Mouse (Mus musculus): ENCODE results near the gene Epsti1.
"Not testable (repeated sequence)": the region's sequence is repeated elsewhere in the genome, so short reads cannot be mapped to it uniquely, and the experiment has no call there.

Gene Epsti1

DNA sequence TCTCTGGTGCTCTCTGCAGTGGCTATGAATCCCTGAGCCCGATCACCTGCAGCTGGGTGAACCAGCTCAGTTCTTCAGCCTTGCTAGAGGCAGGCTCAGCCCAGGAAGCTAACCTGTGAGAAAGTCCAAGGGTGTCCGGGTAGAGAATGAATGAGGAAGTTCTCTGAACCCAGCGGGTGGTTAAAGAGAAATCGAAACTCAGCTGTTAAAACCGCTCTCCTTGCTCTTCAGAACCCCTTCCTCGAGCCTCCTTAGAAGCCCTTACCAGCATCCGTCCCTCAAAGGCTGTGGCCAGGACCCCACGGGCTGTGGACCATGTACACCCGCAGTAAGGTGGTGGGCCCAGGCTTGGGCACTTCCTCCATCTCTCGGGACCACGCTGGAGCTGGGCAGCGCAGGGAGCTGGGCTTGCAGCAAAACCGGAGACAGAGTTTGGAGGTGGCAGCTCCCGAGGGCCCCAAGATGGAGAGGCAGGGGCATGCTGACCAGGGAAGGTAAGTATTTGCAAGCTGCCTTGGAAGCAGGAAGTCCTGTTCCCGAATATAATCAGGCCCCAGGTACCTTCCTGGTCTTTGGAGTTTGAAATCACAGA is at the start of gene Epsti1:
Gene Epsti1 (plus strand): TSS at position 69 of the 592 bp plus-strand sequence.
- DNase-seq (ENCODE audit: extremely low read depth, low read depth) = no peak

DNA sequence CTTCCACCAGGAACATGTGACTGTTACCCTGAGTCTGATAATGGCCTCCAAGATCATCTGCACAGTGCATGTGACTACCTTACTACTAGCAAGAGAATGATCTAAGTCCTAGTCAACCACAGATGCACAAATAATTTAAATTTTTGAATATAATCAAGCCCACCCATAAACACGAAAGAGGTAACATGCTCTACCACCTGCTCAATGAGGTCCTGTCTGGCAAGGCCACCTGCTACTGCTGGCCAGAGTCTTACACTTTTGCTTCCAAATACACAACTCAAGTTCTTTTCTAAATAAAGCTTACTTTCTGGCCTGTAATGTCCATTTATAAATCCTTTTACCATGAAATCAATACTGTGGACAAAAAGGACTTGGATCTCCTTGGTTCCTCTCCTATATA is 44.1 kb upstream of the Epsti1 start:
- no peak for DNase-seq (ENCODE audit: extremely low read depth, low read depth)

DNA sequence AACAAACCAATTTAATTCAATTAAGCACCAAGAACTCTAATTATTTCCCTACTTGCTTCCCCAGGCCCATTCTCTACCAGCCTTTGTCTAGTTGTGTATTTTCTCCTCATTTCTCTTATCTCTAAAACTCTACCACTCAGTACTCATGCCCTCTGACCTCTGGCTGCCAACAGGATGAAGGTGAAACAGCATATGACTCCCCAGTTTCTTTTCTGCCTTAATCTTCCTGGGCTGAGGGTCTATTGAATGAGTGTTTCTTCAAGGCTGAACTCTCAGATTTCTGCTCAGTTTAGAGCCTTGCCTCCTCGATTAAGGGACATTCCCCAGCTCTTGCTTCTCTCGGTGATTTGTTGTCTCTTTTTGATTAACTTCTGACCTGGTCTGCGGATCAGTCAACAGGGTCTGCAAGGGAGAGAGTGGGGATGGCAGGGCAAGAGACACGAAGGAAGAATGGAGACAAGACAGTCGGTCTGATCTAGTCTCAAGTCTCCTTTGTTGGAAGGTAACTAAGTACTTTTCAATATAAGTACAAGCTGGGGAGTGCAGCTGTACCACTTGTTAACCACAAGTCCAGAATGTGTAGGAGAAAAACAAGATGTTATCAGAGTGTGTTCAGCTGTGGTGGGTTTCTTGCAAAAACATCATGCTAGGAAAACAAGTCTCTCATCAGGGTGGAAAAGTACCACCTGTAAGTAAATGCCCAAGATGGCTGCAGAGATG is 43.0 kb upstream of the Epsti1 start:
- DNase-seq (ENCODE audit: extremely low read depth, low read depth) = no peak

DNA sequence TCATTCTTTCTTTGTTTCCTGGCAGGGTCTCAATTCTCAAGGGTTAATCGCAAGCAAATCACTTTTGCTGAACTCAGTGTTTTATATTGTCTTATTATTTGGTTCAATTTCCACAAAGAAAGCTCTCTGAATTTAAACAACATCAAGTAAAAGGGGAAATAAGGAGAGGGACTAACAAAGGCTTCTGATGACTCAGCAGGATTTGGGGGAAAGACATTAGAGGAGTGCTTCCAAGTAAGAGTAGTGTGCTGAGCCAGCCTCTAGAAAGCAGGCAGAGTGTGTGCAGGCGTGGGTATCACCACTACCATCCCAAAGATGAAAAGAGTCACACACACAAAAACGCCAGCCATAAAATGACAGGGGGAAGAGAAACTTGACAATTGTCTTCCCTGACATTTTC is 40.0 kb upstream of the Epsti1 start:
- DNase-seq (ENCODE audit: extremely low read depth, low read depth) = no peak

DNA sequence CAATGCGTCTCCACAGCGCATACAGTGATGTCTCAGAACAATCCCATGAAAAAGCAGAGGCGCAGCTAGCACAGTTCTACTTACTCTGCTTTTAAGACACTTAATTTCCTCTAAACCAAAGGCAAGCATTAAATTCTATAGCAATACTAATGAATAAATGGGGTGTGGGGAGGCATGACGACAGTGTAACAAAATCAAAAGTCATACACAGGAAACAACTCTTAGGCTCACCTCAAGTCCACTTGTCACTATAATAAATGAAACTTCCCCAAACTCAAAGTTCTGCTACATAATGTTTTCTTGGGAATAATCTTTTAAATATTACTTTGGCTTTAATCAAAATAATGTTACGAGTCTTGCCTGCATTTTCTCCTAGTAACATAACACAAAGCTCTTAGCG is 39.5 kb upstream of the Epsti1 start:
- DNase-seq (ENCODE audit: extremely low read depth, low read depth) = no peak

DNA sequence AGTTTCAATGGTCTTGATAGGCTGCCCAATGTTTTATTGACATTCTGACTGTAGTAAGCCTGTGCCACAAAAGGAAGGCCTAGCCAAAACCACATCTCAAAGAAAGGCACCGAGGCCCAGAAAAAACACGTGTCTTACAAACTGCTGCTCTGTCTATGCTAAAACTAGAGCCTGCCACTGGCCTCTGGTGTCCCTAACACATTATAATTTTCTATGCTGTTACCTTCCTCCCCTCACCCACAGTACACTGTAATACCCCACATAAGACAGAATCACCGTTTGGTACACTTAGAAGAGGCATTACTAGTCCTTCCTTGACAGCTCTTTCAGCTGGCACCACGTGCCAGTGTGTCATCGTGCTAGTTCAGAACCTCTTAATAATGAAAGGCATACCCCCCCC is 36.4 kb upstream of the Epsti1 start:
- DNase-seq (ENCODE audit: extremely low read depth, low read depth) = no peak

DNA sequence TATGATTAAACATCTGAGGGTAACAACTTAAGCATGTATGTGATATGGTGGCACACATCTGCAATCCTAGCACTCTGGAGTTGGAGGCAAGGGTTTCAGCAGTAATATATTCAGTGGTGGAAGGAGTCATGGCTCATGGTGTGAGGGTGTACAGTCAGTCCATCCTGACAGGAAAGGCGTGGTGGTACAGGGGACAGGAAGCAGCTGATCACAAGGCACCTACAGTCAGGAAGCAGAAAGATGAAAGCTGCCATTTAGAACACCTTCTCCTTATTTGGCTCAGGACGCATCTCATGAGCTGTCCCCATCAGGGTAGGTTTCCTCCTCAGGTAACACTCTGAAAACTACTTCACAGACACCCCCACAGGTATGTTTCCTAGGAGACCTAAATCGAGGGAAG is 33.1 kb upstream of the Epsti1 start:
- DNase-seq (ENCODE audit: extremely low read depth, low read depth) = no peak

DNA sequence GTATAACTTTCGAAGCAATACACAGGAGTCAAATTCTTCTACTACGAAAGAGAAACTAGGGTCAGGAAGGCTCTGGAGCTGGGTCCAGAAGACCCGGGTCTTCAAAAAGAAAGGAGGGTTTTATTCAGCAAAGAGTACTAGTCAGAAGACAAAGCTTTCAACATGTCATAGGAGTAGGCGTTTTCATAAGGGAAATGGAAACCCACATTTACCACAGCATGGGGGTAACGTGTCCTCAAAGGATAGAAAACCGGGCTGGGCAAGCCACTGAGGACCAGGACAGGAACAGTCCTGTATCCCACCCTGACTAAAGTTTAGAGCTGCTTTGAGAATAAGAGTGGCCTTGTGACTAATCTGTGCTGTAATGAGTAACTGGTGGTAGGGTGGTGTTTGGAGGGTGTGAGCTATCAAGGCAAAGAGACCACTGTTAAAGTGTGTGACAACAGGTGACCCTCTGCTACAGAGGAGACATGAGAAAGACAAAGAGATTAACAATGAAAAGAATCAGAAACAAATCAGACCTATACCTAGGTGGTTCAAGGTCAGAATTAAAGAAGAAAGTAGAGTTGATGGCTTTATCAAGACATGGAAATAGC is 32.6 kb upstream of the Epsti1 start:
- DNase-seq (ENCODE audit: extremely low read depth, low read depth) = no peak

DNA sequence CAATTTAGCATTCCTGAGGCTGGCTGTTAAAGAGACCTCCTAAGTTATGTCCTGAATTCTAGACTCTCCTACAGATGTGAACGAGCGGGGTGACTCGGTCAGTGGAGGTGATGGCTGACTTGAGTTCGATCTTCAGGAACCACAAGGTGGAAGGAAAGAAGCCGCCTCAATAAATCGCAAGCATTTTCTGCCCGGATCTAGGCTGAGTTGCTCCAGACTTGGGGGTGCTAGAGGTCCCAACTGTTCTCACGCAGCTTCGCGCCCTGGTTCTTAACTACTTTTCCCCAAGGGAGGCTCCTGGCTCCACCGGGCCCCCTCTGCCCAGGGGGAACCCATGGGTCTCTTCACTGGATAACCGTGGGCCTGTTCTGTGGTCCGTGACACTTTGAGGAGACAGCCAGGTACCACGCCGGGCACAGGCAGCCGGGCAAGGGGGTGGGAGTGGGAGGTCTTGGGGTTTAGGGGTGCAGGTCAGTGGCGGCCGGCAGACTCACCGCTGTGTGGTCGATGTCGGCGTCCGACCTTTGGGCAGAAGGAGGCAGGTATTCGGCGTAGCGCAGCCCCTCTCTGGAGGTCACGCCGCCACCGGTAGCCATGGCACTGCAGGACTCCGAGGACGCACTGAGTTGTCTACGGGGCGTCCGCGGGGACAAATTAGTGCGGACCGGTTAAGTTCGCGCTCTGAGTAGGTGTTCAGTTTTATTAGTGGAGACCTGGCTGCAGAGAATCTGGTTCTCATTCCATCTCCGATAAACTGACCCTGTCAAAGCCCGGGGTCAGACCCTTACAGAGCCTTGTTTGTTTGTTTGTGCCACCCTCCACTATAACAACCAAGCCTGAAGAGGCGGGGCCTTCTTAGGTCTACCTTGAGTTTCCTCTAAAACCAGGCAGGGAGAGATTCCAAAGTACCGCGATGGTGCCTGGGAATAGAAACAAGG is 29.5 kb upstream of the Epsti1 start, which contains the start of gene Dnajc15:
Gene Dnajc15 (minus strand): TSS at position 822 of the 938 bp plus-strand sequence.
- DNase-seq (ENCODE audit: extremely low read depth, low read depth) = no peak

DNA sequence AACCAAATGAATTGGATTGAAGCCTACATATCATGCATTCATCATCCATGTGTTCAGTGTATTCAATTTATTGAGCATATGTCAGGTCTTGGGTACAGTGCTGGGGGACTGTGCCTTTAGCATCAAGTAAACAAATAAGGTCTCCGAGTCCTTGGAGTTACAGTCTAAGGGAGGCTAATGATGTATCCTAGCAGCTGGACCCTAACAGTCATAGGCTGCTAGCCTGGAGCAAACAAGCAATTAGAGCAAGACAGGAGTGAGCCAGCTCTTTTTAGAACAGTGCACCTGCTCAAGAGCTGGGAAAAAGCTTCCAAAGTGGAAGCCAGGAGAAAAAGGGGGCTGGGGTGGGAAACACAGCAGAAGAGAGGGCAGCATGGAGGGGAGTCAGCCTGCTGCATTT is 27.8 kb upstream of the Epsti1 start:
- no peak for DNase-seq (ENCODE audit: extremely low read depth, low read depth)

DNA sequence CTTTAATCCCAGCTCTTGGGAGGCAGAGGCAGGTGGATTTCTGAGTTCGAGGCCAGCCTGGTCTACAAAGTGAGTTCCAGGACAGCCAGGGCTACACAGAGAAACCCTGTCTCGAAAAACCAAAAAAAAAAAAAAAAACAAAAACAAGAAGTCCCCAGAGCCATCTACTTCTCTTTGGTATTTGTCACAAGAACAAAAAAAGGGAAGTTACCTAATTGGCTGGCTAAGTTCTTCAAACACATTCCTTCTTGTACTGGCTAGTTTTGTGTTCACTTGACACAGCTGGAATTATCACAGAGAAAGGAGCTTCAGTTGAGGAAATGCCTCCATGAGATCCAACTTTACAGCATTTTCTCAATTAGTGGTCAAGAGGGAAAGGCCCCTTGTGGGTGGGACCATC is 26.2 kb upstream of the Epsti1 start:
- DNase-seq (ENCODE audit: extremely low read depth, low read depth) = not testable (repeated sequence)

DNA sequence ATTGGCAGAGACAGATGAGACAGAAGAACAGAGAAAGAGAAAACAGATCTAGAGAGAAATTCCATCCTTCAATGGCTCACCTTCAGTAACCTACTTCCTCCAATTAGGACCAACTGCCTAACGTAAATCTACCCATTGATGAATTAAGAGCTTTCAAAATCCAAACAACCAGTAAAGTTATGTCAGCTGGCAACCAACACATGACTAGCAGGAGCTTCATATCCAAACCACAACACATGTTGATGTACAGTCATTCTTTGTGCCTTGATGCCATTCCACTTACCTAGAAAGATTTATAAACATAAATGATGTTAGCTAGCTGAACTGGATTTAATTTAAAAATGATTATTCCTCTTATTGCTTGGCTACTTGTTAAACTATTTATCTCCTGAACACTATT is 22.0 kb upstream of the Epsti1 start:
- DNase-seq (ENCODE audit: extremely low read depth, low read depth) = no peak

DNA sequence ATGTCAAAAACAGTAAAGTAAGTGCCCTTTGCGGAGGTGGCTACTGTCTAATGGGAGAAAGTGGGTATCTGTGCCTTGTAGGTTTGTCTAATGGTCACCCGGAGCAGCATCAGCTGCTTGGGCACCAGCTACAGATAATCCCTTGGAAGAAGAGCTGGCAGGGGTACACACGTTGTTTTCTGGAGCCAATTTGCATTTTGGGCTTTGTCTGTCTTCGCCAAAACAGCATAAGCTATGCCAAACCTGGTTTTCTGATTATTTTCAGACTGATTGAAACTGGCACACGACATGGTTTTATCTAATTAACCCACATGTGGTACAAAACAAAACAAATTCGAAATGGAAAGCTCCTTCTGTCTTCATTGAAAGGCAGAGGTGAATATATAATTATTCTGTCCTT is 21.4 kb upstream of the Epsti1 start:
- no peak for DNase-seq (ENCODE audit: extremely low read depth, low read depth)

DNA sequence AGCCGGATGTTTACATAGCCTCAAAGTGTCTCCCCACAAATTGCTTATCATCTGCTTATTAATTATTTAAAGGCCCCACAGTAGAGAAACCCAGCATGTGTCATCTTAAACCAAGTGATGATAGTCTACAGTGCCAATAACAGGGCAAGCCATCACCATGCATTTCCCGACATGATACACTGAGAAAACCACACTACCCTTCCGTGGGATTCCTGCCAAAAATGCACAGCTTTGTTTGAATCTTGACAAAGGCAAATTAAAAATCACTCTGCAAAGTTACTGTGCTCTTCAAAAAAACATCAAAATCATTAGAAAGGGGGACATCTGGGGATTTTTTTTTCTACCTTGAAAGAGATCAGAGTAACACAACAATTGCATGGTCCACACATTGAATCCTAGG is 17.7 kb upstream of the Epsti1 start:
- DNase-seq (ENCODE audit: extremely low read depth, low read depth) = no peak

DNA sequence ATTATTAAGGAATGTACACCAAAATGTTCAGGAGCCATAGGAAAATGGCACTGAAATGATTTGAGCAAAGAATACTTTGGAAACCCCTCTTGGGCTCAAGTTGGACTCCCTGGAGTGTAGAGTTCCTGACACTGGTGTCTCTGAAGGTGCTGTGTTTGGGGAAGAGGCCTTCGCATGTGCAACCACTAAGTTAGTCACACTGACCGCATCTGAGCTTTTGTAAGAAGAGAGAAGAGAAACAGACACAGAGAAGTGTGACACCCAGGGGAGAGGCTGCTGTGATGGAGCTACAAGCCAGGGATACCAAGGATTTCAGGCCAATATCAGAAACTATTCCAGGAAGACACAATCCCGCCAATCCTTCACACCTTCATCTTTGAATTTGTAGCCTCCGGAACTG is 17.1 kb upstream of the Epsti1 start:
- no peak for DNase-seq (ENCODE audit: extremely low read depth, low read depth)

DNA sequence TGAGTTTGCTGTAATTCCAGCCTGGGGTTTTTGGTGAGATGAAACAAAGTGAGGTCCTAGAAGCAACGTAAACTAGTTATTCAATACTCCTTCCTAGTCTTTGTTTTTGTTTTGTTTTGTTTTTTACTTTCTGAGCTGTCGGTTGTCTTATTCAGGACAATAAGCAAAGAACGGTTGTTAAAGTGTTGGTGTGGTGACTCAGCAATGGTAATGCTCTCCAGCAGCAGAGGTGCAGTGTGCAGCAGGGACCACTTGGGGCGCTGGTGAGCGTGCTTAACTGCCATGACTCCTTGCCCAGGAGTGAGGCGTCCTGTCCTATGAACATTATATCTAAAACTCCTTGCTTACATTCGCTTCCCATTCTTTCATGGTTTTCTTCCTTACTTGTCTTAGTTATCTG is 14.1 kb upstream of the Epsti1 start:
- DNase-seq (ENCODE audit: extremely low read depth, low read depth) = no peak

DNA sequence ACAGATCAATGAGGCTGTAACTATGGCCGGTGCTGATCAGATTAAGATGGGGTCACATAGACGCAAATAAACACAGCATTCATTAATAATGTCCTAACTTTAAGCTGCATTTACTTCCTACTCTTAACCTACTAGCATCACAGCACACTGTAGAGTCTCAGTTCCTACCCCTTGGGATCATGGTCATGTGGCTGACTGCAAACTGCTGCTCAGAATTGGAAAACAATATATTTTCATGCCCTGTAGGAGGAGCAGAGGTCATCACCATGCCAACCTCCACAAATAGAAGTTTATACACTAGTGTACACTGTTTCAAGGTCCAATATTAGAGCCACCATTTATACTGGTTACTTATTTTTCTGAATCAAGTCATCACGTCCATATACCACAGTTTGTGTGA is 8.1 kb upstream of the Epsti1 start:
- DNase-seq (ENCODE audit: extremely low read depth, low read depth) = no peak

DNA sequence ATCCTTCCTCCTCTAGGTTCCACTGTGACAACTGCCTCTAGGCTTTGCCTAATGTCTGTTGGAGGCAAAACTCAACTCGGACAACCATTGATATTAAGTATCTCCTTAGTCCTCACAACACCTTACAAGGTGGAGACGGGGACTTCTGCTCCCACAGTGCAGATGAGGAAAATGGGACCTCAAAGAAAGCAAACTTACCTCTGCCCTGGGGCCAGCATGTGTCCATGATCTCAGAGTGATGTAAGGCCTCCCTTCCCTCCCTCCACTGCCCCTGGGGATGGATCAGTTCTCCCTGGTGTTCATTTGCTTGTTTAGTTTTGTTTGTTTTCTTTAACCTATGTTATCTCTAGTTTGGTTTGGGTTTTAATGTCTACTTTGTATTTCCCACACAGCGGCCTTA is 1.5 kb upstream of the Epsti1 start:
- no peak for DNase-seq (ENCODE audit: extremely low read depth, low read depth)

DNA sequence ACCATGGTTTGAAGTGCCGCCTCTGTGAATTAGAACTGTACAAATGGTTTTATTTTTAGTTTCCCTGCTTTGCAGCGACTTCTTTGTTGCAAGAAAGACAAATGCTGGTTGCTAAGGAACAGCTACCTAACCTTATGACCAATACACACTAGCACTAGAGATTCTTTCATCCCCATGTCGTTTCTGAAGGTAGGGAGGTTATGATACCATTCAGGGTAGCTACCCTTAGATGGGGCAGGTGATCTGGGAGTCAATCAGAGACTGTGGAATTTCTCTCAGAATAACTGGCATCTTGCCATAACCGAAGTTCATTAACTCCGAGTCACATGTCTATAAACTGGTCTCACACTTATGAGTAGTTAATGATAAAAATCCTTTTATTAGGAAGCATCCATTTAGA is 1.4 kb downstream of the Epsti1 start:
- no peak for DNase-seq (ENCODE audit: extremely low read depth, low read depth)

DNA sequence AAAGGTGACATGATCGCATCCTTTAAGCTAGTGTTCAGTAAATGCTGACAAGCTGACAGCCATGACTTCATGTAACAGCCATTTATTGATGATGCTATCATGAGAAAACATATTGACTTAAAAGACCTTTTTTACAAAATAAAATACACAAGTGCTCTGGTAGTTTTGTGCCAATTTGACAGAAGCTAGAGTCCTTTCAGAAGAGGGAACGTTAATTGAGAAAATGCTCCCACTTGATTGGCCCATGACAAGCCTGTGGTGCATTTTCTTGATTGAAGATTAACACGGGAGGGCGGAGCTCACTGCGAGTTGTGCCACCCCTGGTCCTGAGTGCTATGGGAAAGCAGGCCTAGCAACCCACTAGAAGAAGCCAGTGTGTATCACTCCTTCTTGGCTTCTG is 2.5 kb downstream of the Epsti1 start:
- no peak for DNase-seq (ENCODE audit: extremely low read depth, low read depth)

DNA sequence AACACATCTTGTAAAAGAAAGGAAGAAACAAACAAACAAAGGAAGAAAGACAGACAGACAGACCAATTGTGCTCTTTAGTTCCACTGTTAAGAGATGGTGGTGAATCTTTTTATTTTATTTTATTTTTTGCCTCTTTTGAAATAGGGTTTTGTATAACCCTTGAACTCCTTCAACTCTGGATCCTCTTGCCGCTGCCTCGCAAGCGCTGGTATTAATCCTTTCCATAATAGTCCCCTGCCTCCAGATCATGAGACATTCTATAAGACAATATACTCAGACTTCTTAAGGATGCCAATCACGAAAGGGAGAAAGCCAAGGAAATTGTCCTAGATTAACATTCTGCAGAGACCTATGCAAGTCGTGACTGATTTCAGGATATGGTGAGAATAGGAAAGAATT is 11.7 kb downstream of the Epsti1 start:
- no peak for DNase-seq (ENCODE audit: extremely low read depth, low read depth)

DNA sequence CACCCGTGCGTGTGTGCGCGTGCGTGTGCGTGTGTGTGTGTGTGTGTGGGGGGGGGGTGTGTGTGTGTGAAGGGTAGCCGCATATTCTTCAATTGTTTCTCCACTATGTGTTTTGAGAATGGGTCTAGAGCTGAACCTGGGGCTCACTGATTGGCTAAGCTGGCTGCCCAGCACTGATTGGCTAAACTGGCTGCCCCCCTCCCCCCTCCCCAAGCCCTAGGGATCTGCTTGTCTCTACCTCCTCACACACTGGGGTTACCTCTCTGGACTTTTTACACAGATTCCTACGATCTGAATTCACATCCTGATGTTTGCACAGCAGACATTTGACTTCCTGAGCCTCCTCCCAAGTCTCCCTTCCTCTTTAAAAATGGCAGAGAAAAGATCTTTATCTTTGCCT is 17.6 kb downstream of the Epsti1 start:
- no peak for DNase-seq (ENCODE audit: extremely low read depth, low read depth)

All from MEL-GATA-1-ER (cell line).